8 mouse cellular contexts compared by ENCODE assay signal in genomic region chr3:95672861-95673706, GRCm38 (mm10). TPM values are rescaled to one million over a fixed set of nuclear protein-coding genes. Genes with fewer than 3 reads are reported as not detected.
DNase-seq lines count a peak whose midpoint lies in the region; ATAC-seq and TF ChIP-seq lines count a peak whose summit lies in the region.

No protein-coding gene starts in this region.

- in situ Hi-C loops in ES-E14 (cut with MboI; ENCODE audit: low sequenced_read_pairs in 2 of 2, unreplicated experiment in 2 of 2), result no loop called here

- H3K9me3 ChIP-seq in forebrain, embryonic 12.5 days, result no peaks in the 10 kb centered on the region
- no peaks in the 10 kb centered on the region for H3K9me3 ChIP-seq in forebrain, postnatal 0 days (ENCODE audit: low read length)
- H3K9me3 ChIP-seq in ES-E14 (ENCODE audit: control insufficient read depth, insufficient read depth, low read depth, low read length), result no peaks in the 10 kb centered on the region
- no peaks in the 10 kb centered on the region for H3K9me3 ChIP-seq in hindbrain, embryonic 13.5 days

- no peak overlapping the region for H3K4me2 ChIP-seq in forebrain, embryonic 12.5 days
- H3K4me2 ChIP-seq in forebrain, postnatal 0 days (ENCODE audit: low read depth), result no peak overlapping the region
- no peak overlapping the region for H3K4me2 ChIP-seq in hindbrain, embryonic 13.5 days

- ATAC-seq in forebrain, embryonic 12.5 days (ENCODE audit: low FRiP score), result no peak
- ATAC-seq in forebrain, postnatal 0 days, result no peak
- ATAC-seq in hindbrain, embryonic 13.5 days (ENCODE audit: low FRiP score), result no peak

- H3K36me3 ChIP-seq in forebrain, embryonic 12.5 days (replicated peaks), result peaks cover 19% of the 10 kb centered on the region
- H3K36me3 ChIP-seq in forebrain, postnatal 0 days (ENCODE audit: insufficient read depth), result peaks cover 16% of the 10 kb centered on the region; the same call in 1 of the 2 replicates
- peaks cover 3% of the 10 kb centered on the region; the same call in 1 of the 2 replicates for H3K36me3 ChIP-seq in ES-E14 (ENCODE audit: control insufficient read depth, insufficient read depth, low read length, poor library complexity, severe bottlenecking)
- peaks cover 34% of the 10 kb centered on the region for H3K36me3 ChIP-seq in hindbrain, embryonic 13.5 days

- no peak overlapping the region for H3K4me3 ChIP-seq in forebrain, embryonic 12.5 days (replicated peaks)
- H3K4me3 ChIP-seq in forebrain, postnatal 0 days (ENCODE audit: low read depth, low read length), result no peak overlapping the region
- H3K4me3 ChIP-seq in ES-E14 (ENCODE audit: insufficient read depth in 1 of 2, low read depth in 1 of 2, low read length in 2 of 2, poor library complexity in 1 of 2, severe bottlenecking in 1 of 2), result peak overlapping the region; percentile 57 to 60
- H3K4me3 ChIP-seq in hindbrain, embryonic 13.5 days, result no peak overlapping the region

- peaks cover 34% of the 10 kb centered on the region for H3K4me1 ChIP-seq in forebrain, embryonic 12.5 days
- H3K4me1 ChIP-seq in forebrain, postnatal 0 days (ENCODE audit: insufficient read depth), result no peaks in the 10 kb centered on the region
- H3K4me1 ChIP-seq in ES-E14 (ENCODE audit: control insufficient read depth in 2 of 2, insufficient read depth in 2 of 2, low read length in 2 of 2, poor library complexity in 1 of 2), result peaks cover 4 to 47% of the 10 kb centered on the region in 2 experiments
- H3K4me1 ChIP-seq in hindbrain, embryonic 13.5 days (replicated peaks), result peaks cover 38% of the 10 kb centered on the region

- no peak overlapping the region for H3K9ac ChIP-seq in forebrain, embryonic 12.5 days
- no peak overlapping the region for H3K9ac ChIP-seq in forebrain, postnatal 0 days
- H3K9ac ChIP-seq in ES-E14 (ENCODE audit: insufficient read depth, low read depth, low read length, poor library complexity, severe bottlenecking), result peak overlapping the region; percentile 71
- H3K9ac ChIP-seq in hindbrain, embryonic 13.5 days, result 0 out of 2 replicates have a peak overlapping the region, but pooled peaks have one; percentile 46

- H3K27ac ChIP-seq in forebrain, embryonic 12.5 days, result peak overlapping the region; percentile 50
- no peak overlapping the region for H3K27ac ChIP-seq in forebrain, postnatal 0 days (ENCODE audit: low read depth, low read length)
- peak overlapping the region; percentile 100 for H3K27ac ChIP-seq in ES-E14 (ENCODE audit: insufficient read depth, low read depth, low read length, poor library complexity, severe bottlenecking)
- 0 out of 2 replicates have a peak overlapping the region, but pooled peaks have one; percentile 35 for H3K27ac ChIP-seq in hindbrain, embryonic 13.5 days

- DNase-seq in forebrain, postnatal 0 days, result no peak
- DNase-seq in ES-E14 (ENCODE audit: low read depth, low spot score), result no peak
- DNase-seq in lung, postnatal 25 days (ENCODE audit: low spot score), result peak; percentile 55
- no peak for DNase-seq in right cerebral cortex, postnatal 10 days (ENCODE audit: low spot score in 2 of 2)
- no peak for DNase-seq in left cerebral cortex, postnatal 4 days
- no peak for DNase-seq in cerebellum, adult 9-10 months

- 58% methylated on average over 10 of the region's 10 CpGs for whole genome bisulfite sequencing in forebrain, embryonic 12.5 days
- 55% methylated on average over 10 of the region's 10 CpGs for WGBS in forebrain, postnatal 0 days
- 62% methylated on average over 10 of the region's 10 CpGs for WGBS in hindbrain, embryonic 13.5 days

- no peaks in the 10 kb centered on the region for H3K27me3 ChIP-seq in forebrain, embryonic 12.5 days
- no peaks in the 10 kb centered on the region for H3K27me3 ChIP-seq in forebrain, postnatal 0 days (ENCODE audit: insufficient read depth, low read length)
- H3K27me3 ChIP-seq in hindbrain, embryonic 13.5 days, result no peaks in the 10 kb centered on the region

- no peak for TF ChIP-seq CTCF in forebrain, postnatal 0 days (IDR thresholded peaks at IDR 0.05; ENCODE audit: low read depth)

- intact Hi-C loops in left cerebral cortex, postnatal 4 days (cut with DNase I), result no loop called here

TF ChIP-seq in ES-E14, 5 proteins besides CTCF, POLR2A, EP300 and RAD21:
- no peak for TF ChIP-seq HCFC1 (IDR thresholded peaks at IDR 0.05; ENCODE audit: borderline replicate concordance, insufficient read depth, low read length)
- TF ChIP-seq ZC3H11A (IDR thresholded peaks at IDR 0.05; ENCODE audit: borderline replicate concordance, low read depth, low read length), result no peak
- no peak for TF ChIP-seq ZNF384 (IDR thresholded peaks at IDR 0.05; ENCODE audit: low read depth, low read length)
- TF ChIP-seq MAFK (IDR thresholded peaks at IDR 0.05; ENCODE audit: insufficient read depth, low read depth, low read length), result no peak
- TF ChIP-seq CHD2 (IDR thresholded peaks at IDR 0.05; ENCODE audit: low read depth, low read length), result no peak

RNA-seq across cellular contexts. Expression of gene Mcl1, which starts 14.5 kb away (rescaled TPM):
- 69.3 and 74.0 TPM in 2 replicates for polyA plus RNA-seq in forebrain, embryonic 12.5 days (2016; fragmentation: Nextera tagmentation; extraction: Ambion mirVana)
- 131 and 137 TPM in 2 replicates for total RNA-seq in forebrain, postnatal 0 days (2014; rRNA removed)
- 42.9 and 46.6 TPM in 2 replicates for polyA plus RNA-seq in forebrain, postnatal 0 days (2015; fragmentation: Nextera tagmentation; extraction: Ambion mirVana)
- total RNA-seq in ES-E14 (2012; rRNA removed), result 207 and 253 TPM in 2 replicates
- polyA plus RNA-seq in hindbrain, embryonic 13.5 days (2015; fragmentation: Nextera tagmentation; extraction: Ambion mirVana), result 49.3 and 54.2 TPM in 2 replicates
- total RNA-seq in left cerebral cortex, postnatal 4 days (2021), result 10 to 100 TPM; 76.4 to 80.1 TPM

RNA-seq across cellular contexts. Expression of gene Adamtsl4, which starts 14.6 kb away (rescaled TPM):
- 0.65 and 1.1 TPM in 2 replicates for polyA plus RNA-seq in forebrain, embryonic 12.5 days (2016; fragmentation: Nextera tagmentation; extraction: Ambion mirVana)
- total RNA-seq in forebrain, postnatal 0 days (2014; rRNA removed), result 0.81 and 1.8 TPM in 2 replicates
- 0.67 and 2.0 TPM in 2 replicates for polyA plus RNA-seq in forebrain, postnatal 0 days (2015; fragmentation: Nextera tagmentation; extraction: Ambion mirVana)
- 1.9 and 5.0 TPM in 2 replicates for total RNA-seq in ES-E14 (2012; rRNA removed)
- 0.98 and 1.0 TPM in 2 replicates for polyA plus RNA-seq in hindbrain, embryonic 13.5 days (2015; fragmentation: Nextera tagmentation; extraction: Ambion mirVana)
- 1 to 10 TPM; 1.4 to 1.9 TPM for total RNA-seq in left cerebral cortex, postnatal 4 days (2021)

RNA-seq across cellular contexts. Expression of gene Ensa, which starts 48.3 kb away (rescaled TPM):
- 102 and 104 TPM in 2 replicates for polyA plus RNA-seq in forebrain, embryonic 12.5 days (2016; fragmentation: Nextera tagmentation; extraction: Ambion mirVana)
- 140 and 146 TPM in 2 replicates for total RNA-seq in forebrain, postnatal 0 days (2014; rRNA removed)
- polyA plus RNA-seq in forebrain, postnatal 0 days (2015; fragmentation: Nextera tagmentation; extraction: Ambion mirVana), result 145 and 151 TPM in 2 replicates
- total RNA-seq in ES-E14 (2012; rRNA removed), result 54.1 and 56.8 TPM in 2 replicates
- polyA plus RNA-seq in hindbrain, embryonic 13.5 days (2015; fragmentation: Nextera tagmentation; extraction: Ambion mirVana), result 106 and 108 TPM in 2 replicates
- 100 to 1,000 TPM; 135 to 145 TPM for total RNA-seq in left cerebral cortex, postnatal 4 days (2021)

Comparison
In these comparisons a context has a peak if more than half of its experiments do, and no peak if none do; other contexts are left out.
1. H3K4me3 ChIP-seq: peak in ES-E14 (2 of 2); none in forebrain, embryonic 12.5 days (single experiment), forebrain, postnatal 0 days (single experiment) and hindbrain, embryonic 13.5 days (single experiment).
2. H3K9ac ChIP-seq: peak in ES-E14 (single experiment) and hindbrain, embryonic 13.5 days (single experiment); none in forebrain, embryonic 12.5 days (single experiment) and forebrain, postnatal 0 days (single experiment).